Mouse (Mus musculus) frontal cortex, postnatal 10 days (tissue): ENCODE measurements around the gene Vkorc1l1.
"Not testable (repeated sequence)": the region's sequence is repeated elsewhere in the genome, so short reads cannot be mapped to it uniquely, and the experiment has no call there.

Source experiments
- DNase-seq, 2 experiments: peaks; one replicate each; pipeline ENCODE4 v3.0.0; 2022; ENCODE audit warnings: low spot score in 2 of 2, mixed read lengths in 1 of 2

The Vkorc1l1 gene

DNA sequence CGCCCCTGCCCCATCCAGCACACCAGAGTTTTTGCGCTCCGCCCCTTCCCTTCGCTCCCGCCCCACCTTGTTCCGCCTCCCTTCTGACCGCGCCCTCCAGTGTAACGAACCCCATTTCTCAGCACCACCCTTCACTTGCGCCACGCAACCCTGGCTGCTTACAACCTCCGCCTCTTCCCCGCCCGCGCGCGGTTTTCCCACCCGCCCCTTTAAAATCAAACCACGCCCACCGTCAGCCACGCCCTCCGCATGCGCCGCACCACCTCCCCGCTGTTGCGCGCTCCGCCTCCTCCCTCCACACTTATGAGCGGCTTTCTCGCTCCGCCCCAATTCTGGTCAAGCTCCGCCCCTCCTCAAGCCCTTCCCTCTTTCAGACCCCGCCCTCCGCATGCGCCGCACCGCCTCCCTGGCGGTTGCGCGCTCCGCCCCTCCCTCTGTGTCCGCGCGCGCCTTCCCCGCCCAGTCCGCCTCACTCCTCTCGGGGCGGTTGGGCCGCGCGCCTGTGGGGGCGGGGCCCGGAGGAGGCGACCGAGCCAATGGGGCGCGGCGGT, at the start of gene Vkorc1l1:
Gene Vkorc1l1, plus strand, starts transcription at position 476 of the 551 bp plus-strand sequence.
- peak; percentile 95 to 98 for DNase-seq

DNA sequence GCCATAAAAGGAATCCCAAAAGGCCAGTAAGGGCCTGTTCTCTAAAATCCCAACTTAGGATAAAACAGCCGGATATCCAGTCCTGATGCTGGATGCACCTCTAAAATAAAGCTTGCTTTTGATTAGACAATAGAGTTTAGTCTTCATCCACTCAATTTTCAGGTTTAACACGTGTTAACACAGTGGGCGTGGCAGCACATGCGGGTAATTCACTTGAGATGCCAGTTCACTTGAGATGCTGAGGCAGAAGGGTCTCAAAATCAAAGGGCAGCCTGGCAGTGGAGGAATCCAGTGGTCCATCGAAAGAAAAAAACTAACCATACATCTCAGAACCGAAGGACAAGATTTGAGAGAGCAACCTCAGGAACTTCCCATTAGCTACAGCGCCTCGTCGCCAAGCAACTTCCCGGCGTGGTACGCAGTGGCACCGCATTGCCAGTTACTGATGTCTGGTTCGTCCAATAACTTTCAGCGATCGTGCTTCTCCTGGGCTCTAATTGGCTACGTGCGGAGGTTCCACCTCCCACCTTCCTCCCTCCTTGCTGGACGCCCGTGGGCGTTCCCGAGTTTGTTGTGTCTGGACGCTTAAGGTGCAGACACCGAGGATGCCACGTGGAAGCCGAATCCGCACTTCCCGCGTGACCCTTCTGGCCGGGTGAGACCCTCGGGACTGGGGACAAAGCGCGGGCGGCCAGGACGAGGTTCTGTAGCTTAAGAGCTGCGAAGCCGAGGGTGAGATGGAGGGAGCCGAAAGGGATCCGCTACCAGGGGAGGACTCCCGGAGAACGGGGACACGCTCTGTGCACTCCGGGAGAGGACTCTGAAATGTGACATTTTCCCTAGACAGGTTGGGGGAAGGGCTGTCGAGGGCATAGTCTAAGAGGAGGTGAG, 46.3 kb upstream of the Vkorc1l1 start, which contains the start of gene Zbed5:
Gene Zbed5, plus strand, starts transcription at position 526 of the 891 bp plus-strand sequence.
- peak; percentile 82 to 87 for DNase-seq

DNA sequence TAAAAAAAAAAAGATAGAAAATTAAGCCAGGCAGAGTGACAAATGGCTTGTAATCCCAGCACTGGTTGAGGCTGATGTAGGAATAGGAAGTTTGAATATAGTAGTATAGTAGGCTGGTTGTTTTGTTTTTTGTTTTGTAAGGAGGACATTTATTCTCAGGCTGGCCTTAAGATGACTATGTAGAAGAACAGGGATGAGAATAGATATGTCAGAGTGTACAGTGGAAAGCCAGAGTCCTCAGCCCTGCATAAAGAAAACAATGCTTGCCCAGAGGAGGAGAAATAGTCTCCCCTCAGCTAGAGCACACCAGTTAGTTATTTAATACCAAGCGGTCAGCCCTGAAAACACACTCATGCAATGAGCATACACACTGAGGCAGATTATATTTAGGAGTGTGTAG, 43.3 kb upstream of the Vkorc1l1 start, which contains the start of gene Phkg1:
Gene Phkg1, minus strand, starts transcription at position 101 of the 400 bp plus-strand sequence.
- DNase-seq, result no peak

DNA sequence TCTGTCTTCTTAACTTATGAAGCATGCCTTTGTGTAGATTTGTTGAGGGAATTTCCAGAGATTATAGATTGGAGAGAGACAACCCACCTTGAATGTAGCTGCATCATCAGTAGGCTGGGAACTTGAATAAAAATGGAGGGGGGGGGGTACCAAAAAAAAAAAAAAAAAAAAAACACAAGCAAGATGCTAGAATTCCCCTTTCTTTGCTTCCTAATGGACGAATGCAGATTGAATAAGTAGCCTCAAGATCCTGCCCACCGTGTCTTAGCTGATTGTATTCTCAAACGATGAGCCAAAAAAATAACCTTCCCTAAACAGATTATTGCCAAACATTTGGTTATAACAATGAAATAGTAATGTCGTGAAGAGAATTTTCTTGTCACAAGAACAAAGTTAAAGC, 34.0 kb upstream of the Vkorc1l1 start:
- DNase-seq, result no peak

DNA sequence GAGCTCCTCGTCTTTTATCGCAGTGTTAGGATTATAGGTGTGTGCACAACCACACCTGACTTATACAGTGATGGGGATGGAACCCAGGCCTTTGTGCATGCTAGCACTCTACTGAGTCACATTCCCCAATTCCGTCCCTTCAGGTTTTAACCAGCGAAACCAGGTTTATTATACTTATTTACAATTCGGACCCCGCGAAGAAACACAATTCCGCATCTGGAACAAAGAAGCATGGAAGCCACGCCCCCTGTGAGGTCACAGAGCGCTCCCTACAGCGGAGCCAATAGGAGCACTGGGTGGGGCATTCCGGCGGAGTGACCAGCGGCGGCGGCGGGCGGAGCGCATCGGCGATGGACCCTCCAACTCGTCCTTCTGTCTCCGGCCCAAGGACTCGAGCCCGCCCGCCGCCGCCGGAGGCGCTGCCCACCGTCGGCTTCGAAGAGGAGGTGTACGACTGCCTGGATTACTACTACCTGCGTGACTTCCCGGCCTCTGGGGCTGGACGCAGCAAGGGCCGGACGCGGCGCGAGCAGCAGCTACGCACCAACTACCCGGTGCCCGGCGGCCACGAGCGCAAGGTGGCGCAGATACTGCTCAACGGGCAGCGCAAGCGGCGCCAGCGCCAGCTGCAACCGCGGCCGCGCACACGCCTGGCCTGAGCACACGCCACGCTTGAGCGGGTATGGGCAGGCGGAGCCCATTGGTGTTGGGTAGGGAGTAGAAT, 33.4 kb upstream of the Vkorc1l1 start, which contains the start of gene Nupr1l:
Gene Nupr1l, plus strand, starts transcription at position 299 of the 724 bp plus-strand sequence.
- DNase-seq, result peak; percentile 73 to 86

DNA sequence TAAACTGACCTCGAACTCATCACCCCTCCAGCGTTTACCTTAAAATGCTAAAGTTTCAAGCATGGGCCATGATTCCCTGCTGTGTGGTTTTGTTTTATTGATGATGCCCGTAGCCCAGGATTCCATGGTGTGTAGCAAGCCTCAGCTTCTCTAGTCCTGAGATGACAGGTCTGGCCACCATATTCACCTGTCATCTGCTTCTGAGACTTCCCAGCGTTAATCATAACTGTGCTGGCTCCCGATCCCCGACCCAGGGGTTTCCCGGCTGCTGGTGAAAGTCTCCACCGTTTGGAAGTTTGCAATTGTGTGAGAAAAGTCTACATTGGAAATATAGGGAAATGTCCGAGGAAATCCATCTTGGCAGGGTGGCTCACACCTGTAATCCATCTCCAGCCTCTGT, 32.6 kb upstream of the Vkorc1l1 start:
- no peak for DNase-seq

DNA sequence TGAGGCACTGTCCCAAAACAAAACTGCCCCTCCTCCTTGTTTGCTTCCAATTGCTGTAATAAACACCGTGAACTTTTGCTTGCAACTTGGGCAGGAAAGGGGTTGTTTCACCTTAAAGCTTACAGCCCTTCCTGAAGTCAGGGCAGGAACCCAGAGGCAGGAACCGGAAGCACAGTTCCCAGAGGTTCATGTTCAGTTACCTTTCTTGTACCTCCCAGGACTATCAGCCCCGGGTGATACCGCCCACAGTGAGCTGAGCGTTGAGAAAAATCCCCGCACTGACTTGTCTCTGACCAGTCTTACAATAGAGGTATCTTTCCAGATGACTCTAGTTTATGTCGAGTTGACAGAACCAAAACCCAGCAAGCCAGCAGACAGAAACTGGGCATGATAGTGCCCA, 32.2 kb upstream of the Vkorc1l1 start:
- DNase-seq, result no peak

DNA sequence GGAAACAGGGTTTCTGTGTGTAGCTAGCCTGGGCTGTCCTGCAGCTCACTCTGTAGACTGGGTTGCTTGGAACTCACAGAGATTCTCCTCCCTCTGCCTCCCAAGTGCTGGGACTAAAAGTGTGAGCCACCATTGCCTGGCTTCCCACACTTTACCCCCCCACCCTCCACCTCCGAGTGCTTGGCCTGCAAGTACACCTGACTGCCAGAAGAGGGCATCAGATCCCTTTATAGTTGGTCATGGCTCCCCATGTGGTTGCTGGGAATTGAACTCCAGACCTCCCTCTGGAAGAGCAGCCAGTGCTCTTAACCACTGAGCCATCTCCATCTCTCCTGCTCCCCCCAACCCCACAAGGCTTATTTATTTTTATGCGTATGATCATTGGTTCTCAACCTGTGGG, 27.7 kb upstream of the Vkorc1l1 start:
- DNase-seq, result no peak

DNA sequence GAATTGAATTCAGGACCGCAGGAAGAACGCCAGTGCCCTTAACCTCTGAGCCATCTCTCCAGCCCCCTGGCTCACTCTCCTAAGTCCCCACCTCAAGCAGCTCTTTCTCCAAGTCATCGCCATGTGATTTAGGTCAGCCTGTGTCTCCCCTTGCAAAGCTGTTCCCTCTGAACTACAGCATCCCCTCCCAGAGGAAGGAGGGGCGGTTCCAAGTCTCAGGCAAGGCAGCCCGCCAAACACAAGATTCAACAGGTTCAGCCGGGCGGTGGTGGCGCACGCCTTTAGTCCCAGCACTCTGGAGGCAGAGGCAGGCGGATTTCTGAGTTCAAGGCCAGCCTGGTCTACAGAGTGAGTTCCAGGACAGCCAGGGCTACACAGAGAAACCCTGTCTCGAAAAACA, 26.3 kb upstream of the Vkorc1l1 start:
- not testable (repeated sequence) for DNase-seq

DNA sequence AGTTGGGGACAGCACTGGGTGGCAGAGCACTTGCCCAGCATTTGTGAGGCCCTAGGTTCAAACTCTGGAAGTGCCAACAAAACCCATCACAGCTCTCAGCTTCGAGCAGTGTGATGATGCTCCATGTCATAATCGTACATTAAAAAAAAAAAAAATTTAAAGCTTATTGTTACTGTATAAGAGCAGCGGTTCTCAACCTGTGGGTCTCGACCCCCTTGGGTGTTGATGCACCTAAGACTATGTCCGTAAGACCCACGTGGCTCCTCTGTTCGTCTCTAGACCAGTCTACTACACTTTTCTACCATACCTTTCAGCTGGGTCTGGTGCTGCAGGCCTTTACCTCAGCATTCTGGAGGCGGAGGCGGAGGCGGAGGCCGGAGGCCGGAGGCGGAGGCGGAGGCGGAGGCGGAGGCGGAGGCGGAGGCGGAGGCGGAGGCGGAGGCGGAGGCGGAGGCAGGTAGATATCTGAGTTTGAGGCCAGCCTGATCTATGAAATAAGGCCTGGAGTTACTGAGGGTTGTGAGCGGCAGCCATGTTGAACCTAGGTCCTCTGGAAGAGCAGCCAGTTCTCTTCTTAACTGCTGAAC, 23.6 kb upstream of the Vkorc1l1 start:
- no peak for DNase-seq

DNA sequence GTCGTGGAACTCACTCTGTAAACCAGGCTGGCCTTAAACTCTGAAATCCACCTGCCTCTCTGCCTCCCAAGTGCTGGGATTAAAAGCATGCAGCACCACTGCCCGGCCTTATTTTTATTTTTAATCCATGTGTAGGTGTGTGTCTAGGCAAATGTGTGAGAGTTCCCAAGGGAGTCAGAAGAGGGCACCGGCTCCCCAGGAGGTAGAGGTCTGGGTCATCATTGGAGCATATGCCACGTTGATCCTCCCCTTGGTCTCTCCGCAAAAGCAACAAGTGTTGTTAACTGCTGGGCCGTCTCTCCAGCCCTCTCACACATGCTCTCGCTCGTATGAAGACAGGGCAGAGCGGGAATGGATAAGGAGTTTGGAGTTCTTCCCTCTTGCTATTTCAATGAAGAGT, 23.0 kb upstream of the Vkorc1l1 start:
- DNase-seq, result no peak

DNA sequence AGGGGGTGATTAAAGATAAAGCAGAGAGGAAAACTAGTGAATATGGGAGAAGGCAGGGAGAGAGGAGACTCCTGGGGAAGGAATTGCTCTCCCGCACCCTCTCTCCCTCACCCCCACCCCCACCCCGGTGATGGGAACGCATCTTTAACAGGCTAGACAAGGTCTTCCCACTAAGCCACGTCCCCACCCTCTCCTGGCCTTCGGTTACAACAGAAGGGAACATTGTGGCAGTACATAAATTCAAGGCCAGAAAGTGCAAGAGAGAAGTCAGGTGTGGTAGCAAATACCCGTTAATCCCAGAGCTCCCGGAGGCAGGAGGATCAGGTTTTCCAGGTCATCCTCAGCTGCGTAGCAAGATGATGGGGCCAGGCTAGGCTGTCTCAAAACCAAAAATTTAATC, 22.4 kb upstream of the Vkorc1l1 start:
- no peak for DNase-seq

DNA sequence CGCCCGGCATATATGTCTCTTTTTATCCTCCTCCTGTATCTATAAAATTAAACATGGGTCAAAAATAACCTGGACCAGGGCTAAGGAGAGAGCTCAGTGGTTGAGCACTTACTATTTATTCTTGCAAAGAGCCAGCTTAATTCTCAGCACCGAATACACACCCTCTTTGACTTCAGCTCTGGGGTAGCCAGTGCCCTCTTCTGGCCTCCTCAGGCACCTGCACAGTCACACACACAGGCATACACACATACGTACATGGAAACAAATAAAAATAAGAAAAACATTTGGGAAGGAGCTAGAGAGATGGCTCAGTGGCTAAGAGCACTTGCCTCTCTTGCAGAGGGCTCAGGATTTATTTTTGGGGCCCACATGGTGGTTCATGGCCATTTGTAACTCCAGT, 19.8 kb upstream of the Vkorc1l1 start:
- DNase-seq, result no peak

DNA sequence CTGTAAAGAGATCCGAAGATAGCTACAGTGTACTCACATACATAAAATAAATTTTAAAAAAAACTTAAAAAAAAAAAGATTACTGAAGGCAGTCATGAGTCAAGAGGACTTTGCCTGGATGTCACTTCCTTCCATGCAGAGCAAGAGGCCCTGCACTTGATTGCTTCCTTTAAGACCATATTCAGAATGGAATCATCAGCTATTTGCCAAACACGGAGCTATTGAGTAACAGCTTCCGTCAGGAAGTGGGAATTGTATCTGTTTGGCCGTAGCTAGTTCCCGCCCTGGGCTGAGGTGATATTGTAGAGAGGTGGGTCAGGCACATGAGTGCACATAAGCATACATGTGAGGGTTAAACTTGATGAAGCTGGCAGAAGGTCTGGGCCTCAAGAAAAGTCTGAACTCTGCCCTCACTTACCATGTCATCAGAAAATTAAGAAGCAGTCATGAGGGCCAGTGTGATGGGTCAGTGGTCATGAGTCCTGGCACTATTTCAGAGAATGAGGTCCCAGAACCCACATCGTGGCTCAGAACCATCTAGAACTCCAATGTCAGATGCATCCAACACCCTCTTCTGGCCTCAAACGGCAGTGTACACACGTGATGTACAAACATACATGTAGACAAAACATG, 16.8 kb upstream of the Vkorc1l1 start:
- DNase-seq, result no peak

DNA sequence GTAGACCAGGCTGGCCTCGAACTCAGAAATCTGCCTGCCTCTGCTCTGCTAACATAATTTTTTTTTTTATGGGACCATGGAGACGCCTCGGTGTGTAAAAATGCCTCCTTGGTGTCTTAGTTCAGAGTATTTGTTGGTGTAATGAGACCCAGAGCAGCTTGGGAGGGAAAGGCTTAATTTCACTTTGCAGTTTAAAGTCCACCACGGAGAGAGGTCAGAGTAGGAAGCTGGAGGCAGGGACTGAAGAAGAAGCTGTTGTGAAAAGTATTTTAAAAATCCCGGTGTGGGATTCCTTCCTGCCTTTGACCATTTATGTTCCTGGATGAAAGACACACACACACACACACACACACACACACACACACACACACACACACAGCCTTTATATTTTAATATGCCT, 15.8 kb upstream of the Vkorc1l1 start:
- DNase-seq, result no peak

DNA sequence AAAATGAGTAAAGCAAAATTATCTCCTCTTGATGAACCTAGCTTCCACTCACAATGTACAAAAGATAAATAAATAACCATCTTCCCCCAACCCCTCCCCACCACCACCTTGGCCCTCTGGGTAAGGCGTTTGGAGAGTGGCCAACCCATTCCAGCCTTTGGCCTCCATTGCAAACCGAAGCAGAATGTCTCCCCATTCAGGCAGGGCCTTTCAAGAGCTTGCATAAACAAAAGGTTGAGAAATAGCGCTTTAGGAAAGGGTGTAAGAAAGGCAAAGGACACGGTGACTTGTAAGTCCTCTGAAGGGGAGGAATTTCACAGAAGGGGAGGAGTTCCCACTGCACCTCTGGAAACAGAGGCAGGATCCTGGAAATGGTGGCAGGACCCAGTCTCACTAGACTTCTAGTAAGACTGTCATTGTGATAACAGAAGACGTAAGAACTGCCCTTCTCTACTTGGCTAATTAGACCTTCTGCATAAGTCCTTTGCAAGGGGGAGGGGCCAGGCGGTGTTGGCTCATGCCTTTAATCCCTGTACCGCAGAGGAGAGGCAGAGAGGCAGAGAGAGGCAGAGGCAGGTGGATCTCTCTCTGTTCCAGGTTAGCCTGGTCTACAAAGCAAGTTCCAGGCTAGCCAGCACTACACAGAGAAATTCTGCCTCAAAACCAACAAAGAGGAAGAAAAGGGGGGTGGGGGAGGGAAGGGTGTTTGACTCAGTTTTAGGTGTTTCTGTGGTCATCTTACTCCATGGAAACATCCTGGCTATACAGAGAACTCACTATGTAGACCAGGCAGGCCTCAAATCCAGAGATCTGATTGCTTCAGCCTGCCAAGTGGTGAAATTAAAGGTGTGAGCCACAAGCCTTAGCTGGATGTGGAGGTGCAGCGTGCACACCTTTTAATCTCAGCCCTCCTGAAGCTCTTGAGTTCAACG, 11.6 kb upstream of the Vkorc1l1 start:
- DNase-seq, result no peak

DNA sequence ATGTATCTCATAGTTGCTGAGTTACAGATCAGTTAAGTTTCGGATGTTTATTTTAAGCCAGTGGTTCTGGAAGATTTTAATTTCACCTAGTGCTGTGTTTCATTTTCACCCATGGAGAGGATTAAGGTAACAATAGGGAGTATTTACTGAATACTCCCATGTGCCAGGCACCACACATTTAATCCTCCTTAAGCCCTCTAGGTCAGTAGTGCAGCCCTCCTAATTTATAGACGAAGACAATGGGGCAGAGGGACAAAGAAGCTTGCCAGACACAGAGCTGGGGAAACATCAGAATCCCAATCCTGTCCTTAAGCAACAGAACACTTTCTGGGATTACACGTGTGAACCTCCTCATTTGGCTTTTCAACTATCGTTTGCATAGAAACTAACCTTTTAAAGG, 4.8 kb upstream of the Vkorc1l1 start:
- DNase-seq, result no peak

DNA sequence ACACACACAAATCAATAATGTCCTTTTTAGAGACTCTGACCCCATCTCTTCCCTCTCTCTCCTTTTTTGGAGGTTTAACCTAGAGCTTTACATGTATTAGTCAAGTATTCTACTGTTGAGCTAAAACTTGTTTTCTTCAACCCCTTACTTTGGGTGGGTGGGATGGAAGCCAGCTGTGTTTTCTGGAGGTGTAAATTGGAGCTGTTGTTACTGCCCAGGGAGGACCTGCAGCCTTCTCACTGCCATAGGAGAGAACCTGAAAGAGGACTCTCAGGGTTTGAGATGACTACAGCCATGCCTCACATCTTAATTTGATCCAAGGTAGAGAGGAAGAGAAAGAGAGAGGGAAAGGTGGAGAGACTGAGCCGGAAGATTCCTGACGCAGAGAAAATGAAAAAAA, 1.5 kb upstream of the Vkorc1l1 start:
- no peak for DNase-seq

DNA sequence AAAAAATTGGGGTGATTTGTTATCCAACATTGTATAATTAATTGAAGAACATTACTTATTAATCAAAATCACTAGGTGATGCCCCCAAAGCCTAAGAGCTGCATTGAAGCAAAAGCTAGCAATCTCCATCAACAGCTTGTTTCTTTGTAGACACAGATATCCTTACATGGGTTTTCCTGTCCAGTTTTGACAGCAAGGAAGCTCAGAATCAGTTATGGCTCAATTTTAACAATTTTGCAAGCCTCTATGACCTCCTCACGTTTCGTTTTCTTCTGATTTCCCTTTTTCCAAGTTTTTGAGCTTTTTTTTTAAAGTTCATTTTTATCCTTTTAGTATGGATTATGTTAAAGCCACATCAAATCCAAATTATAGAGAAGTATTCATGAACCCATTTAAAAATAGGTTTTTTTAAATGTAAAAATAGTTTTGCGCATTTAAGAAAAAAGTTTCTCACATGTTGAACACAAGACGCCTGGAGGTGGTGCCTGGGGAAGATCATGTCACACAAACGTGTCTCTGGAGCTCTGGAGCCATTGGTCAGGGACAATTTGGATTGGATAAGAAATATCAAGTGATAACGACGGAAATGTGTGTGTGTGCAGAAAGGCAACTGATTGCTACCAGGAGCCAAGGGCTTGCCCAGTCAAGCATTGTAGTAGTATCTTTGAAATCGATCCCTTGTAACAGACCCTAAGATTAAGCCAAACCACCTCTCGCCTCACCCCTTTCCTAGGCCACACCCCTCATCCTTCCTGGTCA, 855 bp upstream of the Vkorc1l1 start:
- no peak for DNase-seq
